Mouse (Mus musculus) neural tube, embryonic 15.5 days (tissue): ENCODE data around the gene Rexo2. TPM values are rescaled to one million over a fixed set of nuclear protein-coding genes. Genes with fewer than 3 reads are reported as not detected.
"Not testable (repeated sequence)": the region's sequence is repeated elsewhere in the genome, so short reads cannot be mapped to it uniquely, and the experiment has no call there.

ENCODE experiments used
- ATAC-seq: fragments of 200-750 bp; cut with Nextera tagmentation; 2 replicates; pipeline ENCODE4 v1.8.0; 2017; ENCODE audit warnings: mild to moderate bottlenecking, moderate TSS enrichment, moderate library complexity; ENCODE audit not compliant: low FRiP score
- H3K27ac ChIP-seq: fragments of 300-500 bp; sonication (generic); replicated peaks from 2 replicates; pipeline ENCODE4 v1.5.1; 2015; ENCODE audit warnings: mild to moderate bottlenecking, inconsistent platforms
- H3K27me3 ChIP-seq: fragments of 300-500 bp; sonication (generic); replicated peaks from 2 replicates; pipeline ENCODE4 v1.6.1; 2015; ENCODE audit warnings: inconsistent platforms
- H3K36me3 ChIP-seq: fragments of 300-500 bp; sonication (generic); 2 replicates; pipeline ENCODE4 v1.6.1; 2015; ENCODE audit warnings: inconsistent platforms
- H3K4me1 ChIP-seq: fragments of 300-500 bp; sonication (generic); 2 replicates; pipeline ENCODE4 v1.6.1; 2015; ENCODE audit warnings: inconsistent platforms
- H3K4me2 ChIP-seq: fragments of 300-500 bp; sonication (generic); 2 replicates; pipeline ENCODE4 v1.6.1; 2015; ENCODE audit warnings: inconsistent platforms, mild to moderate bottlenecking, moderate library complexity
- H3K4me3 ChIP-seq: fragments of 300-500 bp; sonication (generic); replicated peaks from 2 replicates; pipeline ENCODE4 v1.5.1; 2015; ENCODE audit warnings: mild to moderate bottlenecking, inconsistent platforms
- H3K9ac ChIP-seq: fragments of 300-500 bp; sonication (generic); replicated peaks from 2 replicates; pipeline ENCODE4 v1.6.1; 2015; ENCODE audit warnings: mild to moderate bottlenecking, inconsistent platforms
- H3K9me3 ChIP-seq: fragments of 300-500 bp; sonication (generic); replicated peaks from 2 replicates; pipeline ENCODE4 v1.6.1; 2016; ENCODE audit warnings: inconsistent platforms
- WGBS: fragments of 180-500 bp; shearing (Covaris S2); methylation state at CpG from one replicate; pipeline ENCODE4 v1.1.7; 2015; ENCODE audit warnings: mixed read lengths; 5-methylcytosine and 5-hydroxymethylcytosine counted together
- polyA plus RNA-seq: library from polyadenylated mRNA; unstranded; fragments of >200 nt; fragmentation: Nextera tagmentation; extraction: Ambion mirVana; gene quantifications from 2 replicates; pipeline ENCODE4 v1.2.1, GENCODE M21; 2015

The Rexo2 gene
- 133 and 135 TPM in 2 replicates for polyA plus RNA-seq

GRCm38 (mm10) chr9:48480411-48481213 lies at the start of gene Rexo2:
Rexo2 (minus strand) TSS chr9:48480623.
- peak within 1 kb of the TSS; percentile 90 for H3K4me3 ChIP-seq
- no peaks in the 10 kb centered on the region for H3K27me3 ChIP-seq
- peak within 1 kb of the TSS; percentile 90 for H3K4me2 ChIP-seq
- peaks cover 11% of the 10 kb centered on the region; the same call in 1 of the 2 replicates for H3K36me3 ChIP-seq
- no peak within 1 kb of the TSS for H3K27ac ChIP-seq
- H3K4me1 ChIP-seq, result peaks cover 14% of the 10 kb centered on the region
- peak within 1 kb of the TSS; percentile 78 for H3K9ac ChIP-seq
- peak; percentile 100 for ATAC-seq
- no peaks in the 10 kb centered on the region for H3K9me3 ChIP-seq
- WGBS, result 1% methylated on average over 49 of the region's 49 CpGs

GRCm38 (mm10) chr9:48526520-48526919 lies 46.1 kb upstream of the Rexo2 start:
- no peak overlapping the region for H3K9ac ChIP-seq
- H3K4me2 ChIP-seq, result no peak overlapping the region
- H3K36me3 ChIP-seq, result no peaks in the 10 kb centered on the region
- H3K27ac ChIP-seq, result no peak overlapping the region
- no peaks in the 10 kb centered on the region for H3K27me3 ChIP-seq
- no peak overlapping the region for H3K4me3 ChIP-seq
- no peak for ATAC-seq
- no peaks in the 10 kb centered on the region for H3K4me1 ChIP-seq
- no peaks in the 10 kb centered on the region for H3K9me3 ChIP-seq
- WGBS, result 88% methylated on average over 4 of the region's 4 CpGs

GRCm38 (mm10) chr9:48525566-48525965 lies 45.1 kb upstream of the Rexo2 start:
- no peaks in the 10 kb centered on the region for H3K27me3 ChIP-seq
- H3K36me3 ChIP-seq, result no peaks in the 10 kb centered on the region
- H3K9me3 ChIP-seq, result no peaks in the 10 kb centered on the region
- 10% methylated on average over 1 of the region's 1 CpGs for WGBS
- no peak overlapping the region for H3K4me3 ChIP-seq
- no peaks in the 10 kb centered on the region for H3K4me1 ChIP-seq
- H3K9ac ChIP-seq, result no peak overlapping the region
- H3K27ac ChIP-seq, result no peak overlapping the region
- no peak overlapping the region for H3K4me2 ChIP-seq
- no peak for ATAC-seq

- 40% methylated on average over 4 of the region's 7 CpGs for WGBS
- not testable (repeated sequence) for H3K4me2 ChIP-seq, H3K27me3 ChIP-seq, H3K27ac ChIP-seq, H3K36me3 ChIP-seq, H3K4me3 ChIP-seq, H3K4me1 ChIP-seq, ATAC-seq, H3K9ac ChIP-seq, H3K9me3 ChIP-seq
Measured at GRCm38 (mm10) chr9:48520405-48520804, 40.0 kb upstream of the Rexo2 start.

- peak overlapping the region; percentile 47 for H3K4me2 ChIP-seq
- H3K4me3 ChIP-seq, result peak overlapping the region; percentile 5; the same call in 1 of the 2 replicates
- no peak overlapping the region for H3K9ac ChIP-seq
- H3K36me3 ChIP-seq, result no peaks in the 10 kb centered on the region
- ATAC-seq, result peak; percentile 83
- H3K4me1 ChIP-seq, result peaks cover 9% of the 10 kb centered on the region
- no peaks in the 10 kb centered on the region for H3K9me3 ChIP-seq
- 26% methylated on average over 19 of the region's 19 CpGs for WGBS
- H3K27me3 ChIP-seq, result no peaks in the 10 kb centered on the region
- H3K27ac ChIP-seq, result peak overlapping the region; percentile 77
Measured at GRCm38 (mm10) chr9:48517372-48518130, 37.1 kb upstream of the Rexo2 start.

GRCm38 (mm10) chr9:48516615-48517371 lies 36.4 kb upstream of the Rexo2 start:
- WGBS, result 52% methylated on average over 11 of the region's 11 CpGs
- Histone ChIP-seq H3K9me3 (no peaks in the 10 kb centered on the region), H3K9ac (no peak overlapping the region)

GRCm38 (mm10) chr9:48515332-48515731 lies 34.9 kb upstream of the Rexo2 start:
- no peak overlapping the region for H3K4me3 ChIP-seq
- H3K4me2 ChIP-seq, result no peak overlapping the region
- H3K27me3 ChIP-seq, result no peaks in the 10 kb centered on the region
- no peaks in the 10 kb centered on the region for H3K9me3 ChIP-seq
- H3K4me1 ChIP-seq, result peaks cover 9% of the 10 kb centered on the region
- no peak for ATAC-seq
- 69% methylated on average over 1 of the region's 1 CpGs for WGBS
- no peak overlapping the region for H3K9ac ChIP-seq
- no peak overlapping the region for H3K27ac ChIP-seq
- H3K36me3 ChIP-seq, result no peaks in the 10 kb centered on the region

More at GRCm38 (mm10) chr9:48516615-48517371, 36.4 kb upstream of the Rexo2 start:
- ATAC-seq, result no peak; the same call in 1 of the 2 replicates
- Histone ChIP-seq H3K4me2 (peak overlapping the region; percentile 47), H3K27me3 (no peaks in the 10 kb centered on the region), H3K36me3 (no peaks in the 10 kb centered on the region), H3K27ac (peak overlapping the region; percentile 77), H3K4me1 (peaks cover 9% of the 10 kb centered on the region), H3K4me3 (peak overlapping the region; percentile 5; the same call in 1 of the 2 replicates)

GRCm38 (mm10) chr9:48510134-48510533 lies 29.7 kb upstream of the Rexo2 start:
- H3K4me3 ChIP-seq, result no peak overlapping the region
- no peaks in the 10 kb centered on the region for H3K36me3 ChIP-seq
- ATAC-seq, result no peak
- WGBS, result 92% methylated on average over 5 of the region's 5 CpGs
- H3K4me2 ChIP-seq, result no peak overlapping the region
- H3K9ac ChIP-seq, result no peak overlapping the region
- no peaks in the 10 kb centered on the region for H3K9me3 ChIP-seq
- no peaks in the 10 kb centered on the region for H3K4me1 ChIP-seq
- H3K27ac ChIP-seq, result no peak overlapping the region
- H3K27me3 ChIP-seq, result no peaks in the 10 kb centered on the region

GRCm38 (mm10) chr9:48504741-48505365 lies 24.4 kb upstream of the Rexo2 start:
- no peaks in the 10 kb centered on the region for H3K36me3 ChIP-seq
- no peak overlapping the region; the same call in 1 of the 2 replicates for H3K27ac ChIP-seq

GRCm38 (mm10) chr9:48503001-48503400 lies 22.6 kb upstream of the Rexo2 start:
- no peak for ATAC-seq
- no peak overlapping the region for H3K4me3 ChIP-seq
- H3K9me3 ChIP-seq, result no peaks in the 10 kb centered on the region
- H3K36me3 ChIP-seq, result no peaks in the 10 kb centered on the region
- H3K4me1 ChIP-seq, result no peaks in the 10 kb centered on the region
- no peak overlapping the region for H3K27ac ChIP-seq
- H3K9ac ChIP-seq, result no peak overlapping the region
- H3K4me2 ChIP-seq, result no peak overlapping the region
- no peaks in the 10 kb centered on the region; the same call in none of the 2 replicates for H3K27me3 ChIP-seq
- 74% methylated on average over 2 of the region's 2 CpGs for WGBS

More at GRCm38 (mm10) chr9:48504741-48505365, 24.4 kb upstream of the Rexo2 start:
- H3K9ac ChIP-seq, result no peak overlapping the region
- H3K9me3 ChIP-seq, result no peaks in the 10 kb centered on the region
- no peak overlapping the region for H3K4me3 ChIP-seq
- no peaks in the 10 kb centered on the region for H3K4me1 ChIP-seq
- H3K27me3 ChIP-seq, result no peaks in the 10 kb centered on the region
- ATAC-seq, result no peak
- no peak overlapping the region for H3K4me2 ChIP-seq
- 66% methylated on average over 8 of the region's 8 CpGs for WGBS

- H3K4me2 ChIP-seq, result no peak overlapping the region
- H3K9ac ChIP-seq, result no peak overlapping the region
- peaks cover 1% of the 10 kb centered on the region for H3K4me1 ChIP-seq
- H3K27ac ChIP-seq, result no peak overlapping the region
- H3K36me3 ChIP-seq, result no peaks in the 10 kb centered on the region
- H3K27me3 ChIP-seq, result no peaks in the 10 kb centered on the region; the same call in none of the 2 replicates
- ATAC-seq, result no peak
- H3K4me3 ChIP-seq, result no peak overlapping the region
- 85% methylated on average over 7 of the region's 7 CpGs for WGBS
- no peaks in the 10 kb centered on the region for H3K9me3 ChIP-seq
Measured at GRCm38 (mm10) chr9:48501192-48501591, 20.8 kb upstream of the Rexo2 start.
